Mouse (Mus musculus): ENCODE results near the gene Gba.

- TF ChIP-seq POLR2A (IDR thresholded peaks at IDR 0.05; ENCODE audit: insufficient read depth, low read depth, low read length) (no peak), CTCF (IDR thresholded peaks at IDR 0.05; ENCODE audit: insufficient read depth, low read depth, low read length) (no peak)
These were observed at the start of gene Gba for GRCm38 (mm10) chr3:89202253-89203141.
